Mouse (Mus musculus) heart, postnatal 25 days (tissue): ENCODE data around the gene Gm20388. TPM values are rescaled to one million over a fixed set of nuclear protein-coding genes. Genes with fewer than 3 reads are reported as not detected.

Experiments used
- DNase-seq: peaks from one replicate; pipeline ENCODE4 v3.0.0; 2022; ENCODE audit warnings: low spot score
- intact Hi-C: fragments of 180-260 bp; cut with DNase I; formaldehyde crosslinking; loops from one replicate; pipeline ENCODE4 v1.15.1; 2025
- microRNA-seq: library from miRNA; unstranded; fragments of <30 nt; microRNA quantifications from one replicate; pipeline ENCODE4 v1.2.0, GENCODE M21; 2022
- total RNA-seq, 2 experiments: library from RNA; stranded (reverse); gene quantifications; 2 replicates each; pipeline ENCODE4 v1.2.3; 2021

Gm20388 gene
- total RNA-seq, 2 experiments from 2014 or later, result 2.7 TPM; not detected in 1

GRCm38 (mm10) chr8:124394951-124395350 is 4484.3 kb downstream of the Gm20388 start:
- intact Hi-C loops, result loop anchor here (10.0 kb wide), 1 partner anchor 280 kb away; no protein-coding TSS in a partner anchor
- no peak for DNase-seq

Small RNA genes within 50 kb of the gene (microRNA-seq; reads per million reads assigned to microRNA genes)
- not detected for gene Gm22715
- gene Gm24366, result not detected
- gene Gm27530, result not detected
- not detected for gene Mir1967
- gene Mir6396, result not detected
- not detected for gene Mir7079
- gene Mir7080, result 4.2 reads per million, percentile 9 among the genes with 10 or more reads in this experiment
- gene Mir7237, result not detected
- gene Mir7687, result 2.5 reads per million

Other genes with a start within 250 kb of the Gm20388 start
- 10 to 100 TPM; 45.5 to 49.2 TPM for gene Wfdc1, start 244.5 kb upstream of the Gm20388 start, total RNA-seq
- gene Atp2c2, start 210.8 kb upstream of the Gm20388 start, total RNA-seq, result not detected
- 10 to 100 TPM; 10.5 to 12.4 TPM for gene Tldc1, start 132.4 kb upstream of the Gm20388 start, total RNA-seq
- 10 to 100 TPM; 17.3 to 20.2 TPM for gene Cotl1, start 70.3 kb upstream of the Gm20388 start, total RNA-seq
- 1 to 10 TPM; 2.3 to 3.3 TPM for gene Klhl36, start 48.6 kb upstream of the Gm20388 start, total RNA-seq
- gene Usp10, start 481 bp upstream of the Gm20388 start, total RNA-seq, result 10 to 100 TPM; 44.4 to 44.8 TPM
- gene Crispld2, start 81.6 kb downstream of the Gm20388 start, total RNA-seq, result 10 to 100 TPM; 21.7 to 25.7 TPM
- gene Zdhhc7, start 190.6 kb downstream of the Gm20388 start, total RNA-seq, result 10 to 100 TPM; 35.4 to 36.4 TPM
- 10 to 100 TPM; 11.5 to 16.7 TPM for gene 6430548M08Rik, start 203.3 kb downstream of the Gm20388 start, total RNA-seq